Mouse (Mus musculus): ENCODE results near the gene Id3. TPM values are rescaled to one million over a fixed set of nuclear protein-coding genes. Genes with fewer than 3 reads are reported as not detected.

Gene Id3
- polyA plus RNA-seq, 1 experiment from 2014 or later, result 770 TPM

DNA sequence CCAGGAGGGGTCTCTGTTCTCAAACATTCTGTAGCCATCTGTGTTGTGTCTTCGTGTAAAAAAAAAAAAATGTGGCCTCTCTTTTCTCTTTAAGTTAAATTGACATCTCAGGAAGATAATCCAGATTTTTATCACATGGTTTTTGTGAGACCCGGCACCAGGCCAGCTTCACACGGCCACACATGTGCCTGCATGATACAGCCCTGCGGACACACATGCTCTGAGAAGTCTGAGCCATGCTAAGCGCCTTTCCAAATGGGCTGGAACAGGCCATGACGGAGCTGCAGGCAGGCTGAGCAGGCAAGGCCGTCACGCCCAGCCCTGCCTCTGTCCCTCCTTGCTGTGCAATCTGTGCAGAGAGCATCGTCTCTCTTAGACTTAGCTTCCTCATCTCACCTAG lies 11.2 kb downstream of the Id3 start:
- Histone ChIP-seq H3K9me3 (no peaks in the 10 kb centered on the region), H3K4me3 (no peak overlapping the region), H3K27ac (0 out of 2 replicates have a peak overlapping the region, but pooled peaks have one; percentile 28), H3K36me3 (no peaks in the 10 kb centered on the region), H3K4me2 (replicated peaks) (no peak overlapping the region), H3K27me3 (no peaks in the 10 kb centered on the region), H3K4me1 (peaks cover 29% of the 10 kb centered on the region), H3K9ac (no peak overlapping the region)
- ATAC-seq (ENCODE audit: low FRiP score, low read depth), result no peak
- 55% methylated on average over 9 of the region's 9 CpGs for WGBS

DNA sequence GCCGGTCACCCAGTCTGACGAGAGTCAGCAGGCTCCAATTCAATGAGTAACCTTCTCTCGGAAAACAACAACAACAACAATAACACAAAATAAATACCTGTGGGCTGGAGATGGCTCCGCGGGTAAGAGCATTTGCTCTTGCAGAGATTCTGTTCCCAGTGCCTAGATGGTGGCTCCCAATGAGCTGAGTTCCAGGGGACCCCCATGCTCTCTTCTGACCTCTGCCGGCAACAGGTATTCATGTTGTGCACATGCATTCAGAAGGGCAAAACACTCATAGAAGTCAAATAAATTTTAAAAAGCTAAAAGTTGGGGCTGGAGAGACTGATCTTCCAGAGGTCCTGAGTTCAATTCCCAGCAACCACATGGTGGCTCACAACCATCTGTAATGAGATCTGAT lies 15.2 kb downstream of the Id3 start:
- no peak overlapping the region for H3K4me2 ChIP-seq (replicated peaks)
- H3K9me3 ChIP-seq, result no peaks in the 10 kb centered on the region
- no peaks in the 10 kb centered on the region for H3K27me3 ChIP-seq
- no peaks in the 10 kb centered on the region for H3K36me3 ChIP-seq
- WGBS, result 77% methylated on average over 6 of the region's 6 CpGs
- ATAC-seq (ENCODE audit: low FRiP score, low read depth), result no peak
- no peak overlapping the region for H3K27ac ChIP-seq
- H3K4me3 ChIP-seq, result no peak overlapping the region
- H3K9ac ChIP-seq, result no peak overlapping the region
- H3K4me1 ChIP-seq, result peaks cover 12% of the 10 kb centered on the region

DNA sequence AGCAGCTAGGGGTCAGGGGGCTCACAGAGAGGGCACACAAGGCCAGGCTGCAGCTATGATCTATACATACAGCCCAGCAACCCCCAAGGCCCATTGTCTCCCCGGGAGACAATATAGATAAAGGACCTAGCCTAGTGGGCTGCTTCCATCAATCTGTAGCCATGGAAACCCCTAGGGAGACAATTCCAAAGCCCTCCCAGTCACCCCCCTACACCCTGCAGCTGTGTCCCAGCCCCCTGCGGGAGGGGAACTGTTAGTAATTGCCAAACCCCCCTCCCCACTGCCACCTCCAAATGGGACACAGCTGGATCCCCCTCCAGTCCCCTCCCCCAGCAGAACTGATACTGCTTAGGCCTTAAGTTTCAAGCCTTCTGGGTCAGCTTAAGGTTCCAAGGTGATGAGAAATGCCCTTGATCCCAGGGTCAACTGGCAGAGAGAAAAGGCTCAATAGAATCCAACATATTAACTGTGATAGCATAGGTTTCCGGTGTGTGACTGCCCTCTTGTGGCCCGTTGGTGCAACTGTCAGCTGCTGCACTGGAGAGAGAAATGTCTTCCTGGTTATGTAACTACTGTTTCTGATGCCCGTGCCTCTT lies 16.6 kb downstream of the Id3 start:
- Histone ChIP-seq H3K27me3 (no peaks in the 10 kb centered on the region), H3K27ac (no peak overlapping the region), H3K4me1 (peaks cover 9% of the 10 kb centered on the region), H3K4me2 (replicated peaks) (no peak overlapping the region), H3K4me3 (no peak overlapping the region), H3K9me3 (no peaks in the 10 kb centered on the region), H3K9ac (no peak overlapping the region), H3K36me3 (no peaks in the 10 kb centered on the region)
- WGBS, result 9% methylated on average over 5 of the region's 5 CpGs
- ATAC-seq (ENCODE audit: low FRiP score, low read depth), result peak; percentile 43; the same call in 1 of the 2 replicates

DNA sequence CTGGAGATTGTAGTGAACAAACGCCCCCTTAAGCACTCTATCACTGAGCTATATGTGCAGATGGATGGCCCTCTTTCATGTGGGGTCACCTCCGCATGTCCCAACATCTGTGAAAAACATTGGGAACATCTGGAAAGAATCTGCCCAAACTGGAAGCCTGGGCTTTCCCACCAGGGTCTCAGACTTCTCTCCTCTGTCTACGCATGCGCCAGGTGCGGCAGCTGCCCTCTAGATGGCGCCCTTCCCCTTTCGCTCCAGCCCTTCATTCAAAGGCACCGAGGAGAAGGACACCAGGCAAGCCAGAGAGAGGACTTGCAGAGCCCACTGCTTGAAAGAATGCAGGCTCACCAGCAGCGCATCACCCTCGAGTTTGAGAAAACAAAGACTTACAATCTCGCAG lies 20.2 kb downstream of the Id3 start:
- ATAC-seq (ENCODE audit: low FRiP score, low read depth), result peak; percentile 88
- no peaks in the 10 kb centered on the region for H3K9me3 ChIP-seq
- WGBS, result under 1% methylated on average over 11 of the region's 11 CpGs
- no peak overlapping the region for H3K4me3 ChIP-seq
- H3K4me2 ChIP-seq (replicated peaks), result no peak overlapping the region
- H3K27ac ChIP-seq, result no peak overlapping the region
- H3K36me3 ChIP-seq, result no peaks in the 10 kb centered on the region
- H3K9ac ChIP-seq, result no peak overlapping the region
- no peaks in the 10 kb centered on the region for H3K27me3 ChIP-seq
- H3K4me1 ChIP-seq, result peaks cover 9% of the 10 kb centered on the region

DNA sequence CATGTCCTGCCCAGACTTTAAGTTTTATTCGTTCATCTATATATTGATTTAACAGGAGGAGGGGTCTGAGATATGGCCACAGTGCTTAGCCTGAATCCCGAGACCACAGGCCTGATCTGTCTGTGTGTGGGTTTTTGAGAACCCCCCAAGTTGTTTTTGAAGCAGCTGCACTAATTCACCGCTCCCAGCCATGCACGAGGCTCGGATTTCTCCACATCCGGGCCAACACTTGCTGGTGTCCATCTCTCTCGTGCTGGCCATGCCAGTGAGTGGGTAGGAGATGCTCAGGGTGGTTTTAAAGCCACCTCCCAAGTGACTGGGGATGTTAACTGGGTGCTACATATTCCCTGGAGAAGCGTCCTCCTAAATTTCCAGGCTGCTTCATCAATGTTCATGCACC lies 21.7 kb downstream of the Id3 start:
- Histone ChIP-seq H3K27me3 (no peaks in the 10 kb centered on the region), H3K27ac (no peak overlapping the region), H3K36me3 (no peaks in the 10 kb centered on the region), H3K9me3 (no peaks in the 10 kb centered on the region), H3K9ac (no peak overlapping the region), H3K4me3 (no peak overlapping the region), H3K4me1 (peaks cover 3% of the 10 kb centered on the region; the same call in 1 of the 2 replicates), H3K4me2 (replicated peaks) (no peak overlapping the region)
- ATAC-seq (ENCODE audit: low FRiP score, low read depth), result no peak
- 70% methylated on average over 8 of the region's 8 CpGs for WGBS

- no peak for ATAC-seq (ENCODE audit: low FRiP score, low read depth)
- WGBS, result 79% methylated on average over 3 of the region's 3 CpGs
- Histone ChIP-seq H3K27me3 (no peaks in the 10 kb centered on the region), H3K36me3 (no peaks in the 10 kb centered on the region), H3K4me3 (no peak overlapping the region), H3K4me1 (peaks cover 8% of the 10 kb centered on the region; the same call in 1 of the 2 replicates), H3K9me3 (no peaks in the 10 kb centered on the region), H3K27ac (no peak overlapping the region), H3K9ac (no peak overlapping the region), H3K4me2 (replicated peaks) (no peak overlapping the region)
Observed at GRCm38 (mm10) chr4:136167701-136168100, 24.4 kb downstream of the Id3 start.

DNA sequence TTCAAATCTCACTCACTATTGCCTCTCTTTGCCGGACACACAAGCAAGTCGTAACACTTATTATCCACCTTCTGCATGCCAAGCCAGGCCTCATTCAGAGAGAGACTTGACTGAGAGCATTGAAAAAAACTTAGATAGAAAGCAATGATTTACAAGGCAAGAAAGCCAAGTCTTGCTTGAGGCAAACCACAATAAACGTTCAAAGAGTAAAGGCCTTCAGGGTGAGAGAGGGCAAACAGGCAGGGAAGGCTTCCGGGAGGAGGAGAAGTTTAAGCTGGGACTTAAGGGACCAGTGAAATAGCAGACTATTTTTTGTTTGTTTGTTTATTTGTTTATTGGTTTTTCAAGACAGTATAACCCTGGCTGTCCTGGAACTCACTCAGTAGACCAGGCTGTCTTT lies 27.1 kb downstream of the Id3 start:
- H3K27ac ChIP-seq, result no peak overlapping the region
- H3K4me2 ChIP-seq (replicated peaks), result no peak overlapping the region
- H3K36me3 ChIP-seq, result no peaks in the 10 kb centered on the region
- 64% methylated on average over 4 of the region's 4 CpGs for WGBS
- H3K9ac ChIP-seq, result no peak overlapping the region
- H3K27me3 ChIP-seq, result no peaks in the 10 kb centered on the region
- no peaks in the 10 kb centered on the region for H3K9me3 ChIP-seq
- ATAC-seq (ENCODE audit: low FRiP score, low read depth), result no peak
- H3K4me3 ChIP-seq, result no peak overlapping the region
- peaks cover 33% of the 10 kb centered on the region for H3K4me1 ChIP-seq

DNA sequence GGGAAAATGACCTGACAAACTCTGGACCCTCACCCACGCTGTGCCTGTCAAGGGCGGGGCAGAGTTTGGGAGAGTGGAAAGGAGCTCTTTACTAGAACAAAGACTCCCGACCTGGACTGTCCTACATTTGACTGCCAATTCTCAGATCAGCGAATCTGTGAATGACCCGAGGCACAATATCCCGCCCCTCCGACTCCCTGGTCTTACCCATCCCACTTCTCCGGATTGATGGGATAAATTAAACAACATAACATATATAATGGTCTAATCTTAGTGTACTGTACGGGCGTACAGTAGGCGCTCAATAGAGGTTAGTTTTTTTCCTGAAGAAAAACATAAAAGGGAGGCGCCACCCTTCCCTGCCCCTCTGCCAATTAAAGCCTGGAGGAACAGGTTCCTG lies 28.2 kb downstream of the Id3 start:
- WGBS, result 26% methylated on average over 12 of the region's 12 CpGs
- ATAC-seq (ENCODE audit: low FRiP score, low read depth), result no peak
- Histone ChIP-seq H3K4me2 (replicated peaks) (peak overlapping the region; percentile 99), H3K36me3 (no peaks in the 10 kb centered on the region), H3K4me3 (peak overlapping the region; percentile 74), H3K9ac (peak overlapping the region; percentile 60; the same call in 1 of the 2 replicates), H3K4me1 (peaks cover 39% of the 10 kb centered on the region), H3K27ac (no peak overlapping the region), H3K9me3 (no peaks in the 10 kb centered on the region), H3K27me3 (no peaks in the 10 kb centered on the region)

GRCm38 (mm10) chr4:136172011-136172541 lies 28.8 kb downstream of the Id3 start, which contains the start of gene E2f2:
TSS of gene E2f2 (plus strand) at chr4:136172394.
- H3K27ac ChIP-seq, result peak within 1 kb of the TSS; percentile 65; the same call in 1 of the 2 replicates
- ATAC-seq (ENCODE audit: low FRiP score, low read depth), result peak; percentile 51; the same call in 1 of the 2 replicates
- under 1% methylated on average over 35 of the region's 35 CpGs for WGBS
- peaks cover 46% of the 10 kb centered on the region for H3K4me1 ChIP-seq
- peak within 1 kb of the TSS; percentile 99 for H3K4me2 ChIP-seq (replicated peaks)
- peak within 1 kb of the TSS; percentile 78 for H3K9ac ChIP-seq
- H3K4me3 ChIP-seq, result peak within 1 kb of the TSS; percentile 74
- H3K27me3 ChIP-seq, result no peaks in the 10 kb centered on the region
- H3K36me3 ChIP-seq, result no peaks in the 10 kb centered on the region
- H3K9me3 ChIP-seq, result no peaks in the 10 kb centered on the region

- H3K4me2 ChIP-seq (replicated peaks), result peak overlapping the region; percentile 99
- peaks cover 52% of the 10 kb centered on the region for H3K4me1 ChIP-seq
- no peaks in the 10 kb centered on the region for H3K9me3 ChIP-seq
- peak overlapping the region; percentile 74 for H3K4me3 ChIP-seq
- no peaks in the 10 kb centered on the region for H3K36me3 ChIP-seq
- no peaks in the 10 kb centered on the region for H3K27me3 ChIP-seq
- peak overlapping the region; percentile 65; the same call in 1 of the 2 replicates for H3K27ac ChIP-seq
- WGBS, result under 1% methylated on average over 64 of the region's 67 CpGs
- peak; percentile 63; the same call in 1 of the 2 replicates for ATAC-seq (ENCODE audit: low FRiP score, low read depth)
- H3K9ac ChIP-seq, result peak overlapping the region; percentile 78
Observed at GRCm38 (mm10) chr4:136172542-136173209, 29.4 kb downstream of the Id3 start.

GRCm38 (mm10) chr4:136173210-136173715 lies 30.0 kb downstream of the Id3 start:
- 4% methylated on average over 14 of the region's 14 CpGs for WGBS
- H3K9ac ChIP-seq, result peak overlapping the region; percentile 78
- H3K4me2 ChIP-seq (replicated peaks), result peak overlapping the region; percentile 99
- H3K9me3 ChIP-seq, result no peaks in the 10 kb centered on the region
- no peaks in the 10 kb centered on the region for H3K27me3 ChIP-seq
- no peak for ATAC-seq (ENCODE audit: low FRiP score, low read depth)
- H3K4me1 ChIP-seq, result peaks cover 57% of the 10 kb centered on the region
- H3K27ac ChIP-seq, result no peak overlapping the region
- H3K36me3 ChIP-seq, result no peaks in the 10 kb centered on the region
- H3K4me3 ChIP-seq, result peak overlapping the region; percentile 74

Data from limb, embryonic 13.5 days (tissue).